Mouse (Mus musculus): ENCODE measurements at regions not wholly inside any gene's neighbourhood (a gene's known extent, or its start where the extent isn't known, plus 50 kb on each side); places are given as distances from the start of the nearest gene placed in this dataset.

GRCm38 (mm10) chr5:128550736-128551135, 49.9 kb upstream of the Fzd10 start:
- Histone ChIP-seq H3K27ac (no peak overlapping the region), H3K4me3 (no peak overlapping the region)
- intact Hi-C loops (cut with DNase I), result no loop called here
- no peak for TF ChIP-seq CTCF (IDR thresholded peaks at IDR 0.05)
- no peak for DNase-seq

GRCm38 (mm10) chr5:128549811-128550210, 50.8 kb upstream of the Fzd10 start:
- H3K4me3 ChIP-seq, result no peak overlapping the region
- no peak for TF ChIP-seq CTCF (IDR thresholded peaks at IDR 0.05)
- intact Hi-C loops (cut with DNase I), result no loop called here
- no peak for DNase-seq
- H3K27ac ChIP-seq, result no peak overlapping the region

- no peak for TF ChIP-seq CTCF (IDR thresholded peaks at IDR 0.05)
- intact Hi-C loops (cut with DNase I), result no loop called here
- Histone ChIP-seq H3K4me3 (peak overlapping the region; percentile 39), H3K27ac (no peak overlapping the region)
- DNase-seq, result peak; percentile 22
These were observed 58.6 kb upstream of the Fzd10 start for GRCm38 (mm10) chr5:128542049-128542448.

GRCm38 (mm10) chr5:128538646-128539045, 62.0 kb upstream of the Fzd10 start:
- Histone ChIP-seq H3K27ac (no peak overlapping the region), H3K4me3 (no peak overlapping the region)
- DNase-seq, result no peak
- intact Hi-C loops (cut with DNase I), result no loop called here
- TF ChIP-seq CTCF (IDR thresholded peaks at IDR 0.05), result no peak

- no peak for DNase-seq
- no peak overlapping the region for H3K27ac ChIP-seq
- TF ChIP-seq CTCF (IDR thresholded peaks at IDR 0.05), result no peak
- H3K4me3 ChIP-seq, result no peak overlapping the region
- intact Hi-C loops (cut with DNase I), result no loop called here
These were observed 63.4 kb upstream of the Fzd10 start for GRCm38 (mm10) chr5:128537218-128537617.

- intact Hi-C loops (cut with DNase I), result no loop called here
These were observed 64.3 kb upstream of the Fzd10 start for GRCm38 (mm10) chr5:128536393-128536792.

GRCm38 (mm10) chr5:128527241-128527640, 73.4 kb upstream of the Fzd10 start:
- DNase-seq, result peak; percentile 27

More at GRCm38 (mm10) chr5:128536393-128536792, 64.3 kb upstream of the Fzd10 start:
- no peak for TF ChIP-seq CTCF (IDR thresholded peaks at IDR 0.05)
- Histone ChIP-seq H3K27ac (no peak overlapping the region), H3K4me3 (no peak overlapping the region)
- no peak for DNase-seq

GRCm38 (mm10) chr5:128526432-128526831, 74.2 kb upstream of the Fzd10 start:
- no peak for DNase-seq
- no peak overlapping the region for H3K4me3 ChIP-seq
- TF ChIP-seq CTCF (IDR thresholded peaks at IDR 0.05), result no peak
- H3K27ac ChIP-seq, result no peak overlapping the region
- intact Hi-C loops (cut with DNase I), result loop anchor here (5.0 to 10.0 kb wide), 2 partner anchors 141 to 448 kb away; no protein-coding TSS in a partner anchor

More at GRCm38 (mm10) chr5:128527241-128527640, 73.4 kb upstream of the Fzd10 start:
- H3K4me3 ChIP-seq, result no peak overlapping the region
- no peak overlapping the region for H3K27ac ChIP-seq
- intact Hi-C loops (cut with DNase I), result loop anchor here (5.0 to 10.0 kb wide), 2 partner anchors 140 to 448 kb away; no protein-coding TSS in a partner anchor
- peak; percentile 36 for TF ChIP-seq CTCF (IDR thresholded peaks at IDR 0.05)

- intact Hi-C loops (cut with DNase I), result loop anchor here (5.0 to 10.0 kb wide), 2 partner anchors 143 to 450 kb away; no protein-coding TSS in a partner anchor
- Histone ChIP-seq H3K4me3 (no peak overlapping the region), H3K27ac (no peak overlapping the region)
- DNase-seq, result no peak
- no peak for TF ChIP-seq CTCF (IDR thresholded peaks at IDR 0.05)
These were observed 76.0 kb upstream of the Fzd10 start for GRCm38 (mm10) chr5:128524377-128525280.

GRCm38 (mm10) chr5:128522667-128523066, 78.0 kb upstream of the Fzd10 start:
- no peak for DNase-seq
- TF ChIP-seq CTCF (IDR thresholded peaks at IDR 0.05), result peak; percentile 69
- intact Hi-C loops (cut with DNase I), result loop anchor here (10.0 kb wide), 1 partner anchor 452 kb away; no protein-coding TSS in a partner anchor
- no peak overlapping the region for H3K27ac ChIP-seq
- no peak overlapping the region for H3K4me3 ChIP-seq

GRCm38 (mm10) chr5:128517336-128517735, 83.3 kb upstream of the Fzd10 start:
- intact Hi-C loops (cut with DNase I), result no loop called here
- no peak overlapping the region for H3K4me3 ChIP-seq

GRCm38 (mm10) chr5:128515343-128515742, 82.5 kb upstream of the Tmem132d start:
- no peak overlapping the region for H3K27ac ChIP-seq
- TF ChIP-seq CTCF (IDR thresholded peaks at IDR 0.05), result peak; percentile 85
- H3K4me3 ChIP-seq, result no peak overlapping the region
- intact Hi-C loops (cut with DNase I), result no loop called here
- no peak for DNase-seq

More at GRCm38 (mm10) chr5:128517336-128517735, 83.3 kb upstream of the Fzd10 start:
- DNase-seq, result no peak
- H3K27ac ChIP-seq, result no peak overlapping the region
- TF ChIP-seq CTCF (IDR thresholded peaks at IDR 0.05), result no peak

GRCm38 (mm10) chr5:128513261-128513660, 80.4 kb upstream of the Tmem132d start:
- H3K4me3 ChIP-seq, result no peak overlapping the region
- intact Hi-C loops (cut with DNase I), result no loop called here
- DNase-seq, result no peak
- H3K27ac ChIP-seq, result no peak overlapping the region
- no peak for TF ChIP-seq CTCF (IDR thresholded peaks at IDR 0.05)
